Mouse (Mus musculus): ENCODE results near the gene Lmo3. TPM values are rescaled to one million over a fixed set of nuclear protein-coding genes. Genes with fewer than 3 reads are reported as not detected.

Gene Lmo3
- polyA plus RNA-seq, 1 experiment = not detected

GRCm38 (mm10) chr6:138391085-138391484, 190.7 kb downstream of the Lmo3 start:
- no peaks in the 10 kb centered on the region for H3K27me3 ChIP-seq (ENCODE audit: control insufficient read depth, insufficient read depth, low read length, poor library complexity, severe bottlenecking)
- H3K4me1 ChIP-seq (ENCODE audit: control insufficient read depth, insufficient read depth, low read length) = no peaks in the 10 kb centered on the region
- no peaks in the 10 kb centered on the region for H3K36me3 ChIP-seq (ENCODE audit: control insufficient read depth, insufficient read depth, low read length, poor library complexity, severe bottlenecking)
- no peak overlapping the region for H3K4me3 ChIP-seq (ENCODE audit: low read depth, low read length)
- TF ChIP-seq CTCF (IDR thresholded peaks at IDR 0.05; ENCODE audit: low read depth, low read length) = no peak
- TF ChIP-seq EP300 (IDR thresholded peaks at IDR 0.05; ENCODE audit: insufficient read depth, low read depth, low read length) = no peak
- TF ChIP-seq POLR2A (IDR thresholded peaks at IDR 0.05; ENCODE audit: insufficient read depth, low read length) = no peak
- H3K9ac ChIP-seq (ENCODE audit: low read depth, poor library complexity, severe bottlenecking) = no peak overlapping the region
- H3K9me3 ChIP-seq (replicated peaks; ENCODE audit: control insufficient read depth, insufficient read depth, low read length, poor library complexity, severe bottlenecking) = no peaks in the 10 kb centered on the region
- H3K27ac ChIP-seq (ENCODE audit: insufficient read depth, low read length) = no peak overlapping the region

- Histone ChIP-seq H3K36me3 (ENCODE audit: control insufficient read depth, insufficient read depth, low read length, poor library complexity, severe bottlenecking) (no peaks in the 10 kb centered on the region), H3K27ac (ENCODE audit: insufficient read depth, low read length) (no peak overlapping the region), H3K27me3 (ENCODE audit: control insufficient read depth, insufficient read depth, low read length, poor library complexity, severe bottlenecking) (no peaks in the 10 kb centered on the region), H3K4me1 (ENCODE audit: control insufficient read depth, insufficient read depth, low read length) (no peaks in the 10 kb centered on the region), H3K4me3 (ENCODE audit: low read depth, low read length) (no peak overlapping the region), H3K9me3 (replicated peaks; ENCODE audit: control insufficient read depth, insufficient read depth, low read length, poor library complexity, severe bottlenecking) (no peaks in the 10 kb centered on the region), H3K9ac (ENCODE audit: low read depth, poor library complexity, severe bottlenecking) (no peak overlapping the region)
- TF ChIP-seq EP300 (IDR thresholded peaks at IDR 0.05; ENCODE audit: insufficient read depth, low read depth, low read length) = no peak
- no peak for TF ChIP-seq POLR2A (IDR thresholded peaks at IDR 0.05; ENCODE audit: insufficient read depth, low read length)
- TF ChIP-seq CTCF (IDR thresholded peaks at IDR 0.05; ENCODE audit: low read depth, low read length) = no peak
Observed at GRCm38 (mm10) chr6:138388168-138388936, 193.4 kb downstream of the Lmo3 start.

- H3K4me1 ChIP-seq (ENCODE audit: control insufficient read depth, insufficient read depth, low read length) = no peaks in the 10 kb centered on the region
- no peak overlapping the region for H3K9ac ChIP-seq (ENCODE audit: low read depth, poor library complexity, severe bottlenecking)
- H3K27me3 ChIP-seq (ENCODE audit: control insufficient read depth, insufficient read depth, low read length, poor library complexity, severe bottlenecking) = no peaks in the 10 kb centered on the region
- H3K9me3 ChIP-seq (replicated peaks; ENCODE audit: control insufficient read depth, insufficient read depth, low read length, poor library complexity, severe bottlenecking) = no peaks in the 10 kb centered on the region
- TF ChIP-seq EP300 (IDR thresholded peaks at IDR 0.05; ENCODE audit: insufficient read depth, low read depth, low read length) (no peak), CTCF (IDR thresholded peaks at IDR 0.05; ENCODE audit: low read depth, low read length) (no peak), POLR2A (IDR thresholded peaks at IDR 0.05; ENCODE audit: insufficient read depth, low read length) (no peak)
- H3K4me3 ChIP-seq (ENCODE audit: low read depth, low read length) = no peak overlapping the region
- H3K27ac ChIP-seq (ENCODE audit: insufficient read depth, low read length) = no peak overlapping the region
- no peaks in the 10 kb centered on the region for H3K36me3 ChIP-seq (ENCODE audit: control insufficient read depth, insufficient read depth, low read length, poor library complexity, severe bottlenecking)
Observed at GRCm38 (mm10) chr6:138383208-138383607, 198.6 kb downstream of the Lmo3 start.

GRCm38 (mm10) chr6:138371176-138371575, 210.6 kb downstream of the Lmo3 start:
- Histone ChIP-seq H3K4me3 (ENCODE audit: low read depth, low read length) (no peak overlapping the region), H3K4me1 (ENCODE audit: control insufficient read depth, insufficient read depth, low read length) (no peaks in the 10 kb centered on the region), H3K27ac (ENCODE audit: insufficient read depth, low read length) (no peak overlapping the region), H3K9ac (ENCODE audit: low read depth, poor library complexity, severe bottlenecking) (no peak overlapping the region), H3K36me3 (ENCODE audit: control insufficient read depth, insufficient read depth, low read length, poor library complexity, severe bottlenecking) (no peaks in the 10 kb centered on the region), H3K27me3 (ENCODE audit: control insufficient read depth, insufficient read depth, low read length, poor library complexity, severe bottlenecking) (no peaks in the 10 kb centered on the region), H3K9me3 (replicated peaks; ENCODE audit: control insufficient read depth, insufficient read depth, low read length, poor library complexity, severe bottlenecking) (no peaks in the 10 kb centered on the region)
- no peak for TF ChIP-seq EP300 (IDR thresholded peaks at IDR 0.05; ENCODE audit: insufficient read depth, low read depth, low read length)
- TF ChIP-seq CTCF (IDR thresholded peaks at IDR 0.05; ENCODE audit: low read depth, low read length) = no peak

- H3K27me3 ChIP-seq (ENCODE audit: control insufficient read depth, insufficient read depth, low read length, poor library complexity, severe bottlenecking) = no peaks in the 10 kb centered on the region
- H3K27ac ChIP-seq (ENCODE audit: insufficient read depth, low read length) = no peak overlapping the region
- TF ChIP-seq POLR2A (IDR thresholded peaks at IDR 0.05; ENCODE audit: insufficient read depth, low read length) = no peak
- TF ChIP-seq CTCF (IDR thresholded peaks at IDR 0.05; ENCODE audit: low read depth, low read length) = no peak
- no peaks in the 10 kb centered on the region for H3K36me3 ChIP-seq (ENCODE audit: control insufficient read depth, insufficient read depth, low read length, poor library complexity, severe bottlenecking)
- H3K4me1 ChIP-seq (ENCODE audit: control insufficient read depth, insufficient read depth, low read length) = no peaks in the 10 kb centered on the region
- no peaks in the 10 kb centered on the region for H3K9me3 ChIP-seq (replicated peaks; ENCODE audit: control insufficient read depth, insufficient read depth, low read length, poor library complexity, severe bottlenecking)
- H3K9ac ChIP-seq (ENCODE audit: low read depth, poor library complexity, severe bottlenecking) = no peak overlapping the region
- no peak overlapping the region for H3K4me3 ChIP-seq (ENCODE audit: low read depth, low read length)
Observed at GRCm38 (mm10) chr6:138364111-138364510, 217.7 kb downstream of the Lmo3 start.

- H3K9ac ChIP-seq (ENCODE audit: low read depth, poor library complexity, severe bottlenecking) = no peak overlapping the region
- no peaks in the 10 kb centered on the region for H3K27me3 ChIP-seq (ENCODE audit: control insufficient read depth, insufficient read depth, low read length, poor library complexity, severe bottlenecking)
- H3K9me3 ChIP-seq (replicated peaks; ENCODE audit: control insufficient read depth, insufficient read depth, low read length, poor library complexity, severe bottlenecking) = no peaks in the 10 kb centered on the region
- H3K36me3 ChIP-seq (ENCODE audit: control insufficient read depth, insufficient read depth, low read length, poor library complexity, severe bottlenecking) = no peaks in the 10 kb centered on the region
- no peak for TF ChIP-seq CTCF (IDR thresholded peaks at IDR 0.05; ENCODE audit: low read depth, low read length)
- no peak for TF ChIP-seq EP300 (IDR thresholded peaks at IDR 0.05; ENCODE audit: insufficient read depth, low read depth, low read length)
- no peak for TF ChIP-seq POLR2A (IDR thresholded peaks at IDR 0.05; ENCODE audit: insufficient read depth, low read length)
- no peak overlapping the region for H3K4me3 ChIP-seq (ENCODE audit: low read depth, low read length)
- no peaks in the 10 kb centered on the region for H3K4me1 ChIP-seq (ENCODE audit: control insufficient read depth, insufficient read depth, low read length)
- H3K27ac ChIP-seq (ENCODE audit: insufficient read depth, low read length) = no peak overlapping the region
Observed at GRCm38 (mm10) chr6:138350587-138351345, 231.0 kb downstream of the Lmo3 start.
